Mouse (Mus musculus): Measurements from ENCODE around the gene Gba2. TPM values are rescaled to one million over a fixed set of nuclear protein-coding genes. Genes with fewer than 3 reads are reported as not detected.
A peak's percentile ranks its signal among the peaks of the same experiment; 100 is the strongest.

Gba2 gene
- polyA plus RNA-seq, 1 experiment from 2014 or later: 16.7 TPM

DNA sequence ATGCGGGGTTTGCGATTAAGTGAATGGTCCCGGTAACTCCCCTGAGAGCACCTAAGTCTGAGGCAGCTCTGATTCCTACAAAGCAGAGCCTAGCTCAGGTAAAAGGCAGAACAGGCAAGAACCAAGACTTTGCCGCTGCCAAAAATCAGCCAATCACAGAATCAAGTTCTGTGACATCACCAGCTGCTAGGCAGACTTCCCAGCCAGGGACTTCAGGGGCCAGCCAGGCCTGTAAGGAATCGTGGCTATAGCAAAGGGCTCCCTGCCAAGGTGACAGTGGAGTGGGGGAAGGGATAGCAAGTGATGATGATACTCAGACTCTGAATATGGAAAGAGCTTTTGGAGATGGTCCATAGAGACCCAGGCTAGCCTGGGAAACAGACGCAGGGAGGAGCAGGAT, 58.7 kb downstream of the Gba2 start:
- H3K4me3 ChIP-seq (replicated peaks): no peak overlapping the region

DNA sequence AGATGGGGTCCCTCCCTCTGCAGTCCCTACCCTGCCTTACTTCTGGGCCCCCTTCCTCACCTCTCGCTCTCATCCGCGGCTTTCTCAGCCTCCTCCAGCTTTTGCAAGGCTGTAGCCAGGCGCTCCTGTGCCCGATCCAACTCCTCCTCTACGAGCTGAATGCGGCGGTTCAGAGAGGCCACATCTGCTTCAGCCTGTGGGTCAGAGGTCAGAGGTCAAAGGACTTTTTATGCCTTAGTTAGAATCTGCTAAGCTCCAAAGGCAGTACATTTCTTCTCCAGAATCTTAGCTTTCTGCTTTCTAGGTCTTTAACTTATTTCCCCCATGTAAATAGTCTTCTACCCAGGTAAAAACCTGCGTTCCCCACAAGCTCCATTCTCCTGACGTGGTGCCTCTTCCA, 59.1 kb downstream of the Gba2 start:
- Histone ChIP-seq H3K4me2 (peak overlapping the region; percentile 16), H3K27me3 (peaks cover 60% of the 10 kb centered on the region), H3K9me3 (replicated peaks) (no peaks in the 10 kb centered on the region), H3K27ac (replicated peaks) (no peak overlapping the region), H3K4me1 (replicated peaks) (peaks cover 37% of the 10 kb centered on the region), H3K4me3 (replicated peaks) (no peak overlapping the region), H3K36me3 (replicated peaks) (no peaks in the 10 kb centered on the region), H3K9ac (no peak overlapping the region)
- 46% methylated on average over 10 of the region's 10 CpGs for WGBS (ENCODE audit: insufficient replicate concordance)
- ATAC-seq (ENCODE audit: insufficient read depth): no peak

More for the DNA sequence above, 58.7 kb downstream of the Gba2 start:
- Histone ChIP-seq H3K36me3 (replicated peaks) (no peaks in the 10 kb centered on the region), H3K4me2 (peak overlapping the region; percentile 16), H3K27ac (replicated peaks) (no peak overlapping the region), H3K4me1 (replicated peaks) (peaks cover 37% of the 10 kb centered on the region), H3K9me3 (replicated peaks) (no peaks in the 10 kb centered on the region), H3K9ac (no peak overlapping the region), H3K27me3 (peaks cover 64% of the 10 kb centered on the region)
- ATAC-seq (ENCODE audit: insufficient read depth): no peak
- WGBS (ENCODE audit: insufficient replicate concordance): 21% methylated on average over 6 of the region's 6 CpGs

Other genes with a start within 250 kb of the Gba2 start
- gene Rusc2, start 196.9 kb downstream of the Gba2 start, polyA plus RNA-seq (2015; fragmentation: Nextera tagmentation; extraction: Ambion mirVana): 1.4 and 2.8 TPM in 2 replicates
- not detected in 2 replicates for gene Fam166b, start 149.7 kb downstream of the Gba2 start, polyA plus RNA-seq (2015; fragmentation: Nextera tagmentation; extraction: Ambion mirVana)
- gene Tesk1, start 136.9 kb downstream of the Gba2 start, polyA plus RNA-seq (2015; fragmentation: Nextera tagmentation; extraction: Ambion mirVana): 1.0 and 1.2 TPM in 2 replicates
- gene Cd72, start 124.2 kb downstream of the Gba2 start, polyA plus RNA-seq (2015; fragmentation: Nextera tagmentation; extraction: Ambion mirVana): 0.94 and 1.4 TPM in 2 replicates
- gene Sit1, start 95.1 kb downstream of the Gba2 start, polyA plus RNA-seq (2015; fragmentation: Nextera tagmentation; extraction: Ambion mirVana): 0.07 and 0.18 TPM in 2 replicates
- 33.5 and 34.2 TPM in 2 replicates for gene Ccdc107, start 86.0 kb downstream of the Gba2 start, polyA plus RNA-seq (2015; fragmentation: Nextera tagmentation; extraction: Ambion mirVana)
- 34.5 and 38.2 TPM in 2 replicates for gene Arhgef39, start 79.2 kb downstream of the Gba2 start, polyA plus RNA-seq (2015; fragmentation: Nextera tagmentation; extraction: Ambion mirVana)
- gene Car9, start 71.9 kb downstream of the Gba2 start, polyA plus RNA-seq (2015; fragmentation: Nextera tagmentation; extraction: Ambion mirVana): 1.3 and 1.9 TPM in 2 replicates
- gene Tpm2, start 55.1 kb downstream of the Gba2 start, polyA plus RNA-seq (2015; fragmentation: Nextera tagmentation; extraction: Ambion mirVana): 34.1 and 47.4 TPM in 2 replicates
- 22.3 and 24.9 TPM in 2 replicates for gene Creb3, start 16.5 kb downstream of the Gba2 start, polyA plus RNA-seq (2015; fragmentation: Nextera tagmentation; extraction: Ambion mirVana)
- 37.5 and 40.3 TPM in 2 replicates for gene Tln1, start 16.2 kb downstream of the Gba2 start, polyA plus RNA-seq (2015; fragmentation: Nextera tagmentation; extraction: Ambion mirVana)
- 13.6 and 15.7 TPM in 2 replicates for gene Rgp1, start 158 bp downstream of the Gba2 start, polyA plus RNA-seq (2015; fragmentation: Nextera tagmentation; extraction: Ambion mirVana)
- gene Msmp, start 5.6 kb upstream of the Gba2 start, polyA plus RNA-seq (2015; fragmentation: Nextera tagmentation; extraction: Ambion mirVana): 0.58 TPM in 1 of 2 replicates, not detected in the other
- gene Npr2, start 53.1 kb upstream of the Gba2 start, polyA plus RNA-seq (2015; fragmentation: Nextera tagmentation; extraction: Ambion mirVana): 0.70 and 0.88 TPM in 2 replicates
- not detected in 2 replicates for gene Spag8, start 74.7 kb upstream of the Gba2 start, polyA plus RNA-seq (2015; fragmentation: Nextera tagmentation; extraction: Ambion mirVana)
- gene Hint2, start 77.6 kb upstream of the Gba2 start, polyA plus RNA-seq (2015; fragmentation: Nextera tagmentation; extraction: Ambion mirVana): 62.9 and 69.4 TPM in 2 replicates
- gene Tmem8b, start 90.1 kb upstream of the Gba2 start, polyA plus RNA-seq (2015; fragmentation: Nextera tagmentation; extraction: Ambion mirVana): 0.15 and 0.20 TPM in 2 replicates
- 0.81 and 1.1 TPM in 2 replicates for gene Fam221b, start 90.3 kb upstream of the Gba2 start, polyA plus RNA-seq (2015; fragmentation: Nextera tagmentation; extraction: Ambion mirVana)
- gene Olfr70, start 121.9 kb upstream of the Gba2 start, polyA plus RNA-seq (2015; fragmentation: Nextera tagmentation; extraction: Ambion mirVana): not detected in 2 replicates
- not detected in 2 replicates for gene Olfr71, start 131.4 kb upstream of the Gba2 start, polyA plus RNA-seq (2015; fragmentation: Nextera tagmentation; extraction: Ambion mirVana)
- 0.10 and 0.20 TPM in 2 replicates for gene Hrct1, start 148.3 kb upstream of the Gba2 start, polyA plus RNA-seq (2015; fragmentation: Nextera tagmentation; extraction: Ambion mirVana)
- gene Spaar, start 151.2 kb upstream of the Gba2 start, polyA plus RNA-seq (2015; fragmentation: Nextera tagmentation; extraction: Ambion mirVana): 0.02 TPM in 1 of 2 replicates, not detected in the other
- gene Olfr159, start 192.1 kb upstream of the Gba2 start, polyA plus RNA-seq (2015; fragmentation: Nextera tagmentation; extraction: Ambion mirVana): not detected in 2 replicates
- not detected in 2 replicates for gene Olfr156, start 245.0 kb upstream of the Gba2 start, polyA plus RNA-seq (2015; fragmentation: Nextera tagmentation; extraction: Ambion mirVana)